Mouse (Mus musculus) liver, embryonic 11.5 days (tissue): ENCODE data around the gene Ccser1. TPM values are rescaled to one million over a fixed set of nuclear protein-coding genes. Genes with fewer than 3 reads are reported as not detected.
"Not testable (repeated sequence)": the region's sequence is repeated elsewhere in the genome, so short reads cannot be mapped to it uniquely, and the experiment has no call there.

Source experiments
- ATAC-seq: fragments of 200-750 bp; cut with Nextera tagmentation; replicated peaks from 2 replicates; pipeline ENCODE4 v1.8.0; 2017; ENCODE audit warnings: moderate number of reproducible peaks, mild to moderate bottlenecking, moderate TSS enrichment, moderate library complexity; ENCODE audit not compliant: low FRiP score
- DNase-seq: peaks from one replicate; pipeline ENCODE4 v3.0.0-alpha.2; 2017; ENCODE audit warnings: low spot score
- H3K27ac ChIP-seq: fragments of 300-500 bp; sonication (generic); 2 replicates; pipeline ENCODE4 v1.5.1; 2014; ENCODE audit warnings: mild to moderate bottlenecking, low read depth, low read length, control low read depth
- H3K27me3 ChIP-seq: fragments of 300-500 bp; sonication (generic); replicated peaks from 2 replicates; pipeline ENCODE4 v1.6.1; 2014; ENCODE audit warnings: low read length, mixed read lengths; ENCODE audit not compliant: control insufficient read depth, insufficient read depth
- H3K36me3 ChIP-seq: fragments of 300-500 bp; sonication (generic); 2 replicates; pipeline ENCODE4 v1.6.1; 2014; ENCODE audit warnings: mild to moderate bottlenecking, low read length, moderate library complexity, mixed read lengths; ENCODE audit not compliant: control insufficient read depth, insufficient read depth
- H3K4me1 ChIP-seq: fragments of 300-500 bp; sonication (generic); replicated peaks from 2 replicates; pipeline ENCODE4 v1.6.1; 2014; ENCODE audit warnings: low read length, mixed read lengths; ENCODE audit not compliant: control insufficient read depth, insufficient read depth
- H3K4me2 ChIP-seq: fragments of 300-500 bp; sonication (generic); 2 replicates; pipeline ENCODE4 v1.6.1; 2014; ENCODE audit warnings: mild to moderate bottlenecking, control low read depth, moderate library complexity
- H3K4me3 ChIP-seq: fragments of 300-500 bp; sonication (generic); 2 replicates; pipeline ENCODE4 v1.5.1; 2014; ENCODE audit warnings: low read depth, low read length, control low read depth
- H3K9ac ChIP-seq: fragments of 300-500 bp; sonication (generic); 2 replicates; pipeline ENCODE4 v1.6.1; 2014; ENCODE audit warnings: low read depth, low read length, control low read depth
- H3K9me3 ChIP-seq: fragments of 300-500 bp; sonication (generic); 2 replicates; pipeline ENCODE4 v1.6.1; 2016; ENCODE audit warnings: low read length, inconsistent platforms, mixed read lengths; ENCODE audit not compliant: control insufficient read depth
- WGBS: fragments of 180-500 bp; shearing (Covaris S2); extraction: QIAGEN DNeasy Blood & Tissue Kit; methylation state at CpG from one replicate; pipeline ENCODE4 v1.1.7; 2014; 5-methylcytosine and 5-hydroxymethylcytosine counted together
- polyA plus RNA-seq: library from polyadenylated mRNA; unstranded; fragments of >200 nt; fragmentation: Nextera tagmentation; extraction: Ambion mirVana; gene quantifications from 2 replicates; pipeline ENCODE4 v1.2.1, GENCODE M21; 2014

Ccser1 gene
- polyA plus RNA-seq, 1 experiment from 2014 or later, result 1.3 TPM

- DNase-seq, result no peak
- Histone ChIP-seq H3K9ac (no peak overlapping the region), H3K36me3 (no peaks in the 10 kb centered on the region), H3K9me3 (no peaks in the 10 kb centered on the region), H3K27ac (no peak overlapping the region), H3K4me1 (no peaks in the 10 kb centered on the region), H3K4me2 (no peak overlapping the region), H3K4me3 (no peak overlapping the region), H3K27me3 (no peaks in the 10 kb centered on the region)
- no peak for ATAC-seq
- WGBS, result 79% methylated on average over 1 of the region's 1 CpGs
Observed at GRCm38 (mm10) chr6:61931622-61932021, 751.5 kb downstream of the Ccser1 start.

GRCm38 (mm10) chr6:61936656-61937055 is 756.5 kb downstream of the Ccser1 start:
- H3K36me3 ChIP-seq, result no peaks in the 10 kb centered on the region
- H3K4me3 ChIP-seq, result no peak overlapping the region
- WGBS, result 74% methylated on average over 1 of the region's 1 CpGs
- H3K4me1 ChIP-seq, result no peaks in the 10 kb centered on the region
- H3K27ac ChIP-seq, result no peak overlapping the region
- DNase-seq, result no peak
- H3K9ac ChIP-seq, result no peak overlapping the region
- no peaks in the 10 kb centered on the region for H3K27me3 ChIP-seq
- no peaks in the 10 kb centered on the region for H3K9me3 ChIP-seq
- no peak overlapping the region for H3K4me2 ChIP-seq
- no peak for ATAC-seq

- H3K27ac ChIP-seq, result no peak overlapping the region
- ATAC-seq, result no peak
- no peaks in the 10 kb centered on the region for H3K9me3 ChIP-seq
- H3K9ac ChIP-seq, result no peak overlapping the region
- no peaks in the 10 kb centered on the region for H3K27me3 ChIP-seq
- no peak for DNase-seq
- whole genome bisulfite sequencing, result 74% methylated on average over 1 of the region's 1 CpGs
- no peaks in the 10 kb centered on the region for H3K4me1 ChIP-seq
- H3K4me3 ChIP-seq, result no peak overlapping the region
- no peak overlapping the region for H3K4me2 ChIP-seq
- no peaks in the 10 kb centered on the region for H3K36me3 ChIP-seq
Observed at GRCm38 (mm10) chr6:61939236-61939635, 759.1 kb downstream of the Ccser1 start.

- Histone ChIP-seq H3K36me3 (no peaks in the 10 kb centered on the region), H3K27me3 (no peaks in the 10 kb centered on the region), H3K27ac (no peak overlapping the region), H3K9me3 (no peaks in the 10 kb centered on the region), H3K4me1 (no peaks in the 10 kb centered on the region), H3K9ac (no peak overlapping the region), H3K4me2 (no peak overlapping the region), H3K4me3 (no peak overlapping the region)
- no peak for DNase-seq
- ATAC-seq, result no peak
- 85% methylated on average over 2 of the region's 2 CpGs for WGBS
Observed at GRCm38 (mm10) chr6:61953703-61954102, 773.6 kb downstream of the Ccser1 start.

GRCm38 (mm10) chr6:61976878-61977277 is 796.8 kb downstream of the Ccser1 start:
- 57% methylated on average over 2 of the region's 2 CpGs for WGBS

GRCm38 (mm10) chr6:61978379-61978778 is 798.3 kb downstream of the Ccser1 start:
- Histone ChIP-seq H3K4me1 (no peaks in the 10 kb centered on the region), H3K4me3 (no peak overlapping the region), H3K27ac (no peak overlapping the region), H3K36me3 (no peaks in the 10 kb centered on the region), H3K4me2 (no peak overlapping the region), H3K9ac (no peak overlapping the region), H3K9me3 (no peaks in the 10 kb centered on the region), H3K27me3 (no peaks in the 10 kb centered on the region)
- ATAC-seq (no peak), DNase-seq (no peak)
- WGBS, result 25% methylated on average over 2 of the region's 2 CpGs

More at GRCm38 (mm10) chr6:61976878-61977277, 796.8 kb downstream of the Ccser1 start:
- no peak overlapping the region for H3K9ac ChIP-seq
- no peak overlapping the region for H3K4me3 ChIP-seq
- no peaks in the 10 kb centered on the region for H3K27me3 ChIP-seq
- H3K4me2 ChIP-seq, result no peak overlapping the region
- no peaks in the 10 kb centered on the region for H3K9me3 ChIP-seq
- no peaks in the 10 kb centered on the region for H3K36me3 ChIP-seq
- no peak overlapping the region for H3K27ac ChIP-seq
- no peaks in the 10 kb centered on the region for H3K4me1 ChIP-seq
- ATAC-seq, result no peak
- DNase-seq, result no peak

GRCm38 (mm10) chr6:62014374-62014773 is 834.2 kb downstream of the Ccser1 start:
- H3K4me2 ChIP-seq, result no peak overlapping the region
- H3K27me3 ChIP-seq, result no peaks in the 10 kb centered on the region
- H3K36me3 ChIP-seq, result no peaks in the 10 kb centered on the region
- H3K9me3 ChIP-seq, result no peaks in the 10 kb centered on the region
- H3K27ac ChIP-seq, result no peak overlapping the region
- ATAC-seq, result no peak
- H3K4me3 ChIP-seq, result no peak overlapping the region
- H3K9ac ChIP-seq, result no peak overlapping the region
- H3K4me1 ChIP-seq, result no peaks in the 10 kb centered on the region
- DNase-seq, result no peak

GRCm38 (mm10) chr6:62044454-62044853 is 864.3 kb downstream of the Ccser1 start:
- 37% methylated on average over 1 of the region's 1 CpGs for WGBS
- H3K4me2 ChIP-seq, result no peak overlapping the region
- no peaks in the 10 kb centered on the region for H3K36me3 ChIP-seq
- no peak overlapping the region for H3K27ac ChIP-seq
- H3K4me1 ChIP-seq, result no peaks in the 10 kb centered on the region
- H3K9me3 ChIP-seq, result no peaks in the 10 kb centered on the region
- DNase-seq (no peak), ATAC-seq (no peak)
- H3K4me3 ChIP-seq, result no peak overlapping the region
- H3K9ac ChIP-seq, result no peak overlapping the region
- no peaks in the 10 kb centered on the region for H3K27me3 ChIP-seq

GRCm38 (mm10) chr6:62045042-62045441 is 864.9 kb downstream of the Ccser1 start:
- not testable (repeated sequence) for H3K27ac ChIP-seq, H3K4me3 ChIP-seq, H3K27me3 ChIP-seq, H3K4me1 ChIP-seq, ATAC-seq, DNase-seq, H3K36me3 ChIP-seq, H3K4me2 ChIP-seq, H3K9ac ChIP-seq, H3K9me3 ChIP-seq
- WGBS, result 72% methylated on average over 1 of the region's 1 CpGs
